Mouse (Mus musculus) hindbrain, postnatal 0 days (tissue): ENCODE measurements at regions not wholly inside any gene's neighbourhood (a gene's known extent, or its start where the extent isn't known, plus 50 kb on each side); places are given as distances from the start of the nearest gene placed in this dataset.

ENCODE experiments used
- ATAC-seq: fragments of 200-750 bp; cut with Nextera tagmentation; 2 replicates; pipeline ENCODE4 v1.8.0; 2017; ENCODE audit warnings: mild to moderate bottlenecking, moderate TSS enrichment, moderate library complexity
- DNase-seq: peaks from one replicate; pipeline ENCODE4 v3.0.0-alpha.2; 2015; ENCODE audit warnings: low spot score
- H3K27ac ChIP-seq: fragments of 300-500 bp; sonication (generic); 2 replicates; pipeline ENCODE4 v1.5.1; 2014; ENCODE audit warnings: mild to moderate bottlenecking
- H3K27me3 ChIP-seq: fragments of 300-500 bp; sonication (generic); 2 replicates; pipeline ENCODE4 v1.6.1; 2014; ENCODE audit warnings: low read length, mixed read lengths; ENCODE audit not compliant: insufficient read depth
- H3K36me3 ChIP-seq: fragments of 300-500 bp; sonication (generic); 2 replicates; pipeline ENCODE4 v1.6.1; 2014; ENCODE audit warnings: low read length, mixed read lengths; ENCODE audit not compliant: insufficient read depth
- H3K4me1 ChIP-seq: fragments of 300-500 bp; sonication (generic); 2 replicates; pipeline ENCODE4 v1.6.1; 2014; ENCODE audit warnings: antibody characterized with exemption, low read length, mixed read lengths; ENCODE audit not compliant: insufficient read depth
- H3K4me2 ChIP-seq: fragments of 300-500 bp; sonication (generic); 2 replicates; pipeline ENCODE4 v1.6.1; 2014; ENCODE audit warnings: low read depth, mild to moderate bottlenecking, low read length, moderate library complexity, mixed read lengths
- H3K4me3 ChIP-seq: fragments of 300-500 bp; sonication (generic); 2 replicates; pipeline ENCODE4 v1.5.1; 2014; ENCODE audit warnings: low read length
- H3K9ac ChIP-seq: fragments of 300-500 bp; sonication (generic); replicated peaks from 2 replicates; pipeline ENCODE4 v1.6.1; 2014; ENCODE audit warnings: mild to moderate bottlenecking, low read length, moderate library complexity, mixed read lengths
- H3K9me3 ChIP-seq: fragments of 300-500 bp; sonication (generic); 2 replicates; pipeline ENCODE4 v1.6.1; 2016; ENCODE audit warnings: low read length, mixed read lengths
- CTCF ChIP-seq: IDR thresholded peaks from 2 replicates; pipeline ENCODE4 v1.5.1; 2016; ENCODE audit warnings: antibody characterized with exemption, control low read depth, low read depth
- WGBS: fragments of 180-500 bp; shearing (Covaris S2); extraction: QIAGEN DNeasy Blood & Tissue Kit; methylation state at CpG from one replicate; pipeline ENCODE4 v1.1.7; 2014; 5-methylcytosine and 5-hydroxymethylcytosine counted together

GRCm38 (mm10) chrX:11443543-11443942 is 115.9 kb downstream of the H2al1j start:
- no peak for ATAC-seq

GRCm38 (mm10) chrX:11444261-11444725 is 116.7 kb downstream of the H2al1j start:
- no peaks in the 10 kb centered on the region for H3K4me1 ChIP-seq
- H3K9me3 ChIP-seq, result no peaks in the 10 kb centered on the region
- 65% methylated on average over 10 of the region's 10 CpGs for WGBS
- DNase-seq (peak; percentile 7), ATAC-seq (no peak)
- no peak overlapping the region for H3K4me2 ChIP-seq
- H3K9ac ChIP-seq, result no peak overlapping the region
- H3K4me3 ChIP-seq, result no peak overlapping the region
- H3K27me3 ChIP-seq, result no peaks in the 10 kb centered on the region
- H3K27ac ChIP-seq, result no peak overlapping the region
- TF ChIP-seq CTCF, result no peak
- H3K36me3 ChIP-seq, result no peaks in the 10 kb centered on the region

More at GRCm38 (mm10) chrX:11443543-11443942, 115.9 kb downstream of the H2al1j start:
- H3K9me3 ChIP-seq, result no peaks in the 10 kb centered on the region
- no peak overlapping the region for H3K27ac ChIP-seq
- no peaks in the 10 kb centered on the region for H3K27me3 ChIP-seq
- DNase-seq, result peak; percentile 29
- H3K9ac ChIP-seq, result no peak overlapping the region
- H3K4me2 ChIP-seq, result no peak overlapping the region
- H3K4me1 ChIP-seq, result no peaks in the 10 kb centered on the region
- WGBS, result 53% methylated on average over 7 of the region's 7 CpGs
- H3K36me3 ChIP-seq, result no peaks in the 10 kb centered on the region
- H3K4me3 ChIP-seq, result no peak overlapping the region
- peak; percentile 40 for TF ChIP-seq CTCF

GRCm38 (mm10) chrX:11448711-11449110 is 121.1 kb downstream of the H2al1j start:
- no peak for TF ChIP-seq CTCF
- no peak for ATAC-seq
- Histone ChIP-seq H3K9me3 (no peaks in the 10 kb centered on the region), H3K4me2 (no peak overlapping the region), H3K27me3 (no peaks in the 10 kb centered on the region), H3K27ac (no peak overlapping the region), H3K4me1 (no peaks in the 10 kb centered on the region), H3K9ac (no peak overlapping the region), H3K4me3 (no peak overlapping the region), H3K36me3 (no peaks in the 10 kb centered on the region)
- 66% methylated on average over 4 of the region's 4 CpGs for WGBS
- peak; percentile 31 for DNase-seq

DNA sequence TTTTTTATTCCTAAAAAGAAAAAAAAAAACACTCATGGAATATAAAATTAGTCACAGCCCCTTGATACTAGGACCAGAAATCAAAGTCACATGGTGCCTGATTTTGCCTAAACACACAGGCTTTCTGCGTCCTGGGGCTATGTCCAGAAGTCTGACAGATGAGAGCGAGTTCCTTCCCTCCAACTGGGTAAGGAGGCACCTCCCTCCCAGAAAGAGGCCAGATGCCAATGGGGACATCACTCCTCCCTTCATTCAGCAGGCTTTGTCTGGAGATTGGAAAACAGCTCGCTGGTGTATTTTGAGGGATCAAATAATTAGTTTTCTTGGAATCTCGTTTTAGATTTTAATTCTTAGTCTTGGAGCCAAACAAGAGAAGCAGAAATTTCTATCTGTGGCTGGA is 130.9 kb downstream of the H2al1j start:
- H3K27ac ChIP-seq, result no peak overlapping the region
- 43% methylated on average over 4 of the region's 4 CpGs for WGBS
- H3K9ac ChIP-seq, result no peak overlapping the region
- no peaks in the 10 kb centered on the region for H3K27me3 ChIP-seq
- no peaks in the 10 kb centered on the region for H3K4me1 ChIP-seq
- H3K4me2 ChIP-seq, result no peak overlapping the region
- no peak for DNase-seq
- no peak overlapping the region for H3K4me3 ChIP-seq
- no peaks in the 10 kb centered on the region for H3K36me3 ChIP-seq
- no peaks in the 10 kb centered on the region for H3K9me3 ChIP-seq
- no peak for TF ChIP-seq CTCF
- ATAC-seq, result no peak

DNA sequence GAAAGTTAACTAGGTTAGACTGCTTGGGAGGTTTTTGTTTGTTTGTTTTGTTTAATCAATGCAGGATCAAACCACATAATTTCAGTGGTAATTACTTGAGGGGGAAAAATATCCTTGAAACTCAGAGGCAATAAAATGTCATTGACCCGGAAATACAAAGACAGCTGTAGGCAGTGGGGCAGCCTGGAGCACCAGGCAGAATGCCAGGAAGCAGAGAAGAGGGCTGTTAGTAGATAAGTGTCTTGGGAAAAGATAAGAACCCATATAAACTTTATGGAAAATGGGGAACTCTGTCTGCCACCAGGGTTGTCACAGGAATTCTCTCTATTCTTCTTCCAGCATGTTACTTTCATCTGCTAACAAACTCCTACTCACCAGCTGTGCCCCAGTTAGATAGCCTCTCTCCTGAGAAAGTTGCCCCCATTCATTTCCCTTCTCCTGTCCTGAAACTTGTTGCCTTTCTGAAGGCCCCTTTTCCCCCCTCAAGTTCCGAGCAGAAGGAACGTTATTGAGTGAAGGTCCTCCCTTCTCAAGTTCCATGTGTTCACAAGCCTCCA is 136.4 kb downstream of the H2al1j start:
- no peak for TF ChIP-seq CTCF
- H3K4me2 ChIP-seq, result no peak overlapping the region
- no peak for ATAC-seq
- no peak overlapping the region for H3K4me3 ChIP-seq
- H3K9ac ChIP-seq, result no peak overlapping the region
- no peak for DNase-seq
- H3K4me1 ChIP-seq, result no peaks in the 10 kb centered on the region
- no peaks in the 10 kb centered on the region for H3K9me3 ChIP-seq
- no peaks in the 10 kb centered on the region for H3K27me3 ChIP-seq
- 75% methylated on average over 3 of the region's 3 CpGs for WGBS
- no peaks in the 10 kb centered on the region for H3K36me3 ChIP-seq
- H3K27ac ChIP-seq, result no peak overlapping the region

GRCm38 (mm10) chrX:11466191-11466590 is 138.6 kb downstream of the H2al1j start:
- Histone ChIP-seq H3K4me2 (no peak overlapping the region), H3K4me1 (no peaks in the 10 kb centered on the region), H3K27ac (no peak overlapping the region), H3K36me3 (no peaks in the 10 kb centered on the region), H3K27me3 (no peaks in the 10 kb centered on the region), H3K4me3 (no peak overlapping the region), H3K9me3 (no peaks in the 10 kb centered on the region), H3K9ac (no peak overlapping the region)
- no peak for TF ChIP-seq CTCF
- 69% methylated on average over 4 of the region's 4 CpGs for WGBS
- ATAC-seq, result no peak
- no peak for DNase-seq

- WGBS, result 48% methylated on average over 16 of the region's 16 CpGs
- Histone ChIP-seq H3K36me3 (no peaks in the 10 kb centered on the region), H3K9me3 (no peaks in the 10 kb centered on the region), H3K4me1 (no peaks in the 10 kb centered on the region), H3K4me3 (no peak overlapping the region), H3K27me3 (no peaks in the 10 kb centered on the region), H3K4me2 (no peak overlapping the region), H3K9ac (no peak overlapping the region), H3K27ac (no peak overlapping the region)
- ATAC-seq, result peak; percentile 45; the same call in 1 of the 2 replicates
- peak; percentile 71 for DNase-seq
- no peak for TF ChIP-seq CTCF
Measured at GRCm38 (mm10) chrX:11479696-11480339, 152.2 kb downstream of the H2al1j start.
